Mouse (Mus musculus) E14TG2a.4 (cell line): ENCODE data around the gene Mllt11.

Experiments
- CTCF ChIP-seq: conservative IDR thresholded peaks from 2 replicates; pipeline ENCODE4 v1.5.1; 2014; ENCODE audit warnings: low read length
- NANOG ChIP-seq: IDR thresholded peaks from 2 replicates; pipeline ENCODE4 v1.6.1; 2014; ENCODE audit warnings: borderline replicate concordance, low read length, mixed read lengths
- POU5F1 ChIP-seq: IDR thresholded peaks from 2 replicates; pipeline ENCODE4 v1.6.1; 2014; ENCODE audit warnings: low read length, borderline replicate concordance

- TF ChIP-seq NANOG (no peak), CTCF (no peak), POU5F1 (no peak)
Measured at GRCm38 (mm10) chr3:95229781-95230494, 2.0 kb downstream of the Mllt11 start.
